Mouse (Mus musculus): ENCODE measurements at regions not wholly inside any gene's neighbourhood (a gene's known extent, or its start where the extent isn't known, plus 50 kb on each side); places are given as distances from the start of the nearest gene placed in this dataset.

- TF ChIP-seq POLR2A (IDR thresholded peaks at IDR 0.05; ENCODE audit: low read depth, low read length): no peak
- TF ChIP-seq CTCF (IDR thresholded peaks at IDR 0.05; ENCODE audit: extremely low read depth, insufficient read length, insufficient replicate concordance, low read depth, low read length): no peak
Measured at GRCm38 (mm10) chr13:3138698-3139097, 399.2 kb upstream of the Gdi2 start.

All from small intestine, adult 2 months (tissue).